Mouse (Mus musculus): ENCODE results near the gene Oog4. TPM values are rescaled to one million over a fixed set of nuclear protein-coding genes. Genes with fewer than 3 reads are reported as not detected.
"Not testable (repeated sequence)": the region's sequence is repeated elsewhere in the genome, so short reads cannot be mapped to it uniquely, and the experiment has no call there.

Oog4 gene
- total RNA-seq (2021) = not detected
- long read RNA-seq, experiment 1 = 0 reads
- long read RNA-seq, experiment 2 = 0 reads

- DNase-seq = no peak
These were observed at the start of gene Oog4 for GRCm38 (mm10) chr4:143450224-143450623. Gene Oog4 (minus strand): TSS chr4:143450324.

- DNase-seq = not testable (repeated sequence)
These were observed 23.4 kb downstream of the Oog4 start for GRCm38 (mm10) chr4:143426770-143427169.

- no peak for DNase-seq
These were observed 36.0 kb downstream of the Oog4 start for GRCm38 (mm10) chr4:143414121-143414520.

- DNase-seq = no peak
These were observed 36.5 kb downstream of the Oog4 start for GRCm38 (mm10) chr4:143413621-143414020.

- peak; percentile 94 to 97 for DNase-seq
These were observed 37.7 kb downstream of the Oog4 start, which contains the start of gene Pramef8 for GRCm38 (mm10) chr4:143412219-143413092. Gene Pramef8 (plus strand): TSS chr4:143412426.

DNA sequence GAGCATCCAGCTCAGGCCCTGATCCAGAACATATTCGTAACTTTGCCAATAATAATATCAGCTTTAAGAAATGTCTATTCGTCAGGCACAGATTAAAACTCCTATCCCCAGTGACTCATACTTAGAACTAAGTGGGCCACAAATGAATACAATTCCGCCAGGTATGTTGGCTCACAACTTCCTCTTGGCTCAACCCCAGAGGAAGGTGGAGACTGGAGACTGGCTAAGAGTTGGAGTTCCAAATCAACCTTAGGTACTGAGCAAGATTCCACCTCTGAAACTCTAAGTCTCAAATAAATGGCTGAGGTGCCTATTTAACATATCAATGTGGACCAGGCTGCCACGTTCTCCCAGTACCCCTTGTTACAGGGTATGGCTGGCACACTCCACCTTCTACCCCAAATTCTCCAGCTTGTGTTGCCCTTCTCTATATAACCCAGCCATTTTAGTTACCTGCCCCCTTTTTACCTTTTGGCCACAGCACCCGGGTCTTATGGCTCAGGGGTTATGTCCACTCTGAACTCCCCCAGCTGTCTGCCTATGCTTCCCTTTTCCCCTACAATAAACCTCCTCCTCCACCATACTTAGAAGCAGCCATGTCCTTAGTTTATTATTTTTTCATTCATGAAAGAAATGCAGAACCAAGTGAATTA is 38.4 kb downstream of the Oog4 start:
- peak in 1 of 2 experiments; percentile 16 for DNase-seq

DNA sequence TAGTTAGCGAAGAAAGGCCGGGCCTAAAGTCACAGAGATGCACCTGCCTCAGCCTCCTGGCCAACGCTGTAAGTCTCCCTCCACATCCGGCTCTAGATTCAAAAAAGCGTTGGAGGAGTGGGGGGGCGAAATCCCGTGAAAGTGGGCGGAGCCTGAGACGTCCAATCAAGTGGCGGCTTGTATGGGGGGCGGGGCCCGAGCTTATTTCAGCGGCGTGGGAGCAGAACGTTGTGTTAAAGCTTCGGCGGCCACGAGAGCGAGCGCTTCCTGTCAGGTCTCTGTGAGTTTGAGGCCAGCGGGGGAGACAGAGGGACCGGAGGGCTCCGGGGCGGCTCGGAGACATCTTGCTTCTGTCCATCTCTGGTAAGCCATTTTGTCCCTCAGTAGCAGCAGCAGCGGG is 55.9 kb downstream of the Oog4 start, which contains the start of gene Pramel1:
Gene Pramel1, plus strand, starts transcription at position 248 of the 400 bp plus-strand sequence.
- DNase-seq = no peak

- DNase-seq = peak; percentile 20 to 42
These were observed 61.0 kb downstream of the Oog4 start for GRCm38 (mm10) chr4:143388955-143389702.

Other genes with a start within 250 kb of the Oog4 start
- 10 to 100 TPM; 20.8 to 22.7 TPM for gene Prdm2, start 237.3 kb downstream of the Oog4 start, total RNA-seq (2021)
- 1 to 10 TPM; 4.5 to 7.9 TPM for gene Pdpn, start 150.8 kb downstream of the Oog4 start, total RNA-seq (2021)
- not detected for gene Lrrc38, start 100.6 kb downstream of the Oog4 start, total RNA-seq (2021)
- gene Pramel1, start 55.9 kb downstream of the Oog4 start, total RNA-seq (2021) = not detected
- 1 to 10 TPM; 8.7 to 9.0 TPM for gene Pramef8, start 37.9 kb downstream of the Oog4 start, total RNA-seq (2021)
- not detected for gene Gm13043, start 61.0 kb upstream of the Oog4 start, total RNA-seq (2021)
- gene Gm13040, start 85.6 kb upstream of the Oog4 start, total RNA-seq (2021) = not detected
- not detected for gene BC080695, start 101.4 kb upstream of the Oog4 start, total RNA-seq (2021)
- gene Gm13057, start 101.4 kb upstream of the Oog4 start, total RNA-seq (2021) = not detected
- not detected for gene Gm13083, start 164.7 kb upstream of the Oog4 start, total RNA-seq (2021)
- not detected for gene Gm13088, start 206.9 kb upstream of the Oog4 start, total RNA-seq (2021)

All from heart, adult 18-20 months (tissue).